Mouse (Mus musculus): ENCODE measurements at regions not wholly inside any gene's neighbourhood (a gene's known extent, or its start where the extent isn't known, plus 50 kb on each side); places are given as distances from the start of the nearest gene placed in this dataset.

Small RNAs in the stretch of these regions (microRNA-seq; reads per million reads assigned to microRNA genes)
- gene Gm24973, result 0 reads per million in 2 experiments

Data from gastrocnemius, postnatal 36 days (tissue).